Mouse (Mus musculus): Measurements from ENCODE around the gene Fcrlb.

Gene Fcrlb

GRCm38 (mm10) chr1:170907111-170907455 lies 5.7 kb downstream of the Fcrlb start:
- no peak for DNase-seq

DNA sequence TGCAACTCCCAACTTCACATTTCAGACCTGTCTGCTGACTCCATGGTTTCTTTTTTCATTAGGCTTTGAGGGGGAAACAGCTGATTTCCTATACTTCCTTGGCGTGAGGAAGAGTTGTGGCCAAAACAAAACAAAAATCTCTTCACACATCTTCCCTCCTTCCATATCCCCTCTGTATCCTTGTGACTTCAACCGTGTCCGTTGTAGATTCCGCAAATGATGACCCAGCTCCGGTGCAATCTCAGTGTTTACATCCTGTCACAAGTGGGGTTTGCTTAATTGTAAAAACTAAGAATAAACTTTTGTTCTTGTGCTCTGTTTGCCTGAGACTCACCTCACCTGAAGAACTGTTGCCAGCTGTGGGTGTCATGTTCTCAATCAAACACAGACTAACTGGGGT lies 9.3 kb downstream of the Fcrlb start:
- DNase-seq, result no peak

GRCm38 (mm10) chr1:170901536-170902238 lies 11.1 kb downstream of the Fcrlb start:
- DNase-seq, result peak; percentile 75 to 92

- peak in 1 of 2 experiments; percentile 65 for DNase-seq
Measured at GRCm38 (mm10) chr1:170900799-170901467, 11.8 kb downstream of the Fcrlb start.

DNA sequence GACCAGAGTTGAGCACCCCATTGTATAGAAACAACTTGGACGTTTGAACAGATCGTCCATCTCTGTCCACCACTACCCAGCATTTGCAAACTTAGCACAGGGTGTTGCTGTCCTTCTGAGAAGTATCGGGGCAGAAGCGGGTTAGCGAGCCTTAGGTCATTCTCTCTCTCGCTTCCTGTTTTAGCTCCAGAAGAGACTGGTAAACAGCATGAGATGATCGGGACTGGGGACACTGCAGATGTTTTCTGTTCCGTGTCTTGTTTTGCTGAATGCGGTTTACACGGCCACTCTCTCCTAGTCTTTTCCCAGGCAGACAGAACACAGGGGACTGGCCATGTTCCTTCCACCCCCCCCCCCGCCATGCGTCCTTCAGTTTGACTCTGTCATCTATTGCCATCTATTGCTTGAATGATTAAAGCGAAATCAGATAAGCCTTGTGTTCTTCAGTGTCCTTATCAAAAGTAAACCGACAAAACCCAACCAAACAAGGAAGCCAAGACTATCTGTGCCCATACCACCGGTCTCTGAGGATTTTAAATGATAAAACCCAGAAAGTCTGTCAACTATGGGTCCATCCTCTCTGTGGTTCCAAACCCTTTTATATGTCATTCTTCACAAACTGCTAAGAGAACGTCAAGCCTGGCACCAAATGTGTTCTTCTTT lies 14.2 kb downstream of the Fcrlb start:
- no peak for DNase-seq

GRCm38 (mm10) chr1:170896651-170897281 lies 16.0 kb downstream of the Fcrlb start:
- DNase-seq, result no peak

- DNase-seq, result no peak
Measured at GRCm38 (mm10) chr1:170894603-170895602, 17.8 kb downstream of the Fcrlb start.

DNA sequence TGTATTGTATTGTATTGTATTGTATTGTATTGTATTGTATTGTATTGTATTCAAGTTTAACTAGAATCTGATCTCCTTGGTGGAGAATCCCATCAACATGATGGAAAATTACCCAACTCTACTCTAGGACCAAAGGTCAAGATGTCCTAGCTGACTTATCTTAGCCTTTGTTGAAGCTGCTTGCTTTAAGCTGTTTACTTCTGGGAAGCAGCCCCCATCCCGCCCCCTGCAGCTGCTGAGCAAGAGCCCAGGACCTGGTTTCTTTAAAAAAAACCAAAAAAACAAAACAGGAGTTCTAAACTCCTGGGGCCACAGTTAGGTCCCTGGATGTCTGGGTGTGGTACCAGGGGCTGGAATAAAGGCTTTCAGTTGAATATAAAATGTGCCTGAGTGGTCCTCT lies 20.5 kb downstream of the Fcrlb start:
- DNase-seq, result no peak

DNA sequence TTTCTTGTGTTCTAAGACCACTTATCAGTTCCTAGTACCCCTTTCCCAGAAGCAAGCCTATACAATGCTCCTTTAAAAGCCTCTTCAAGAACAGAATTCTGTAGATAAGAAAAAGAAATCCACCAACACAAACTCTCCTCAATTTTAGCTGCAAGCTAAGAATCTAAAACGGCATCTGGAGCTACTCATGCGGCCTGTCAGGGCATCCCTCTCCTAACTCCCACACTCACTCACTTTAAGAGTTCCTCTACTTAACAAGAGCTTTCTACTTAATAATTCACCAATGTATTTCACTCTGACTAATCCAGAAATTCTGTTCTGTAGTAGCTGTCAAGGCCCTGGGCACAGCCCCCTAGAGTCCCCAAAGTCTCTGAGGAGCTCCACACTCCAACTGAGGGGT lies 21.1 kb downstream of the Fcrlb start:
- DNase-seq, result no peak

DNA sequence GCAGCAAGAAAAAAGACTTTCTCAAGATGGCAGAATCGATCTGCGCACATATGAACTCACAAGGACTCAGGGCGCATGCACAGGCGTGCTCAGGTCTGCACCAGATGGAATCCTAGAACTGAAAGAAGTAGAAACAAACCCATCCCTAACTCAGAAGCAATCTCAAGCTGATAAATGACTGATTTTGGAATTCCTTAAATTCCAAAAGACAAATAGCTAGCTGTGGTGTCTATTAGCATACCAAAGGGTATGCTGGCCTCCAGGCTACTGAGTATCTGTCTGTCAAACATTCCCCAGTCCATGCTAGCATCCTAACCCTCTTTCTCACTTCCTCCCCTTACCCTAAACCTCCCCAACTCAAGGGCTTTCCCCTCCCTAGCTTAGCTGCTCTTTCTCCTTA lies 23.4 kb downstream of the Fcrlb start:
- DNase-seq, result no peak

DNA sequence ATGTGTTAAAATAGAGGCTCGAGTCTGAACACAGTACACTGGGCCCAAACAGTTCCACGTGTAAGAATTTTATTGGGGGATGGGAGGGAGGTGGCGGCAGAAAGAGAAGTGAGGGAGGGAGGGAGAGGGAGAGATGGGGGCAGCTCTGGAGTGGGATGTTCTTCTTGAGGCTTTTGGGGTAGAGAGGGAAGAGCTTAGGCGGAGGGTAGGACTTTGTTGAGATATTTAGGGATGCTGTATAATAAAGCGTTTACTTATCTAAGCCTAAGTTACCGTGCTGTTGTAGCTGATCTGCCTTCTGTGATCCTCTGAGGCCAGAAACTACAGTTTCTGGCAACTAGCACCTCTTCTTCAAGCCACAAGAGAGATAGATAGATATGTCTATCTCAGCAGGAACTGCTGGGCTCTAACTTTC lies 26.7 kb downstream of the Fcrlb start:
- DNase-seq, result no peak

DNA sequence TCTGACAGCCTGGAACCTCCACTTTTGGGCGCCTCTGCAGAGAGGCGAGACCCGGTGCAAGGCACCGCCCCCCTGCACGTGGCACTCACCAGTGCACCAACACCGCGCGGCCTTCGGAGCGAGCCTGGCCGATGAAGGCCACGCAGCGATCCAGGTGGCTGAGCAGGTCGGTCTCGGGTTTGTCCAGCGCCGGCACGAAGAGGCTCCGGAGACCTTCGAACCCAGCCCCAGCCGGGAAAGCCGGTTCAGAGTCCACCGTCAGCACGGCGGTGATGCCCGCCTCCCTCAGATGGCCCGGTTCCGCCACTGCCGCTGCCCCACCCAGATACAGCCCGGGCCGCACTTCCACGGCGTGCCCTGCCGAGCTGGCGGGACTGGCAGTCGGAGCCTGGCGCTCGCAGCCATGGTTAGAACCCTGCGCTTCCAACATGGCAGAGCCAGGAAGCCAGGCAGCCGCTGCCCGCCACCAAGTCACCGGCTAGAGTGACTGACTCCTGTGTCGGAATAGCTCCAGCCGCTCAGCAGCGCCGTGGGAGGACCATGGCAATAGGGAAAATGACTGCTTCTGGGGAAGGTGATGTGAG lies 27.7 kb downstream of the Fcrlb start, which contains the start of the genes Gm26620 and Dusp12:
Gene Gm26620 (plus strand): TSS at position 88 of the 584 bp plus-strand sequence.
Gene Dusp12 (minus strand): TSS at position 563 of the 584 bp plus-strand sequence.
- DNase-seq, result peak; percentile 64 to 73

GRCm38 (mm10) chr1:170884390-170884789 lies 28.4 kb downstream of the Fcrlb start:
- no peak for DNase-seq

DNA sequence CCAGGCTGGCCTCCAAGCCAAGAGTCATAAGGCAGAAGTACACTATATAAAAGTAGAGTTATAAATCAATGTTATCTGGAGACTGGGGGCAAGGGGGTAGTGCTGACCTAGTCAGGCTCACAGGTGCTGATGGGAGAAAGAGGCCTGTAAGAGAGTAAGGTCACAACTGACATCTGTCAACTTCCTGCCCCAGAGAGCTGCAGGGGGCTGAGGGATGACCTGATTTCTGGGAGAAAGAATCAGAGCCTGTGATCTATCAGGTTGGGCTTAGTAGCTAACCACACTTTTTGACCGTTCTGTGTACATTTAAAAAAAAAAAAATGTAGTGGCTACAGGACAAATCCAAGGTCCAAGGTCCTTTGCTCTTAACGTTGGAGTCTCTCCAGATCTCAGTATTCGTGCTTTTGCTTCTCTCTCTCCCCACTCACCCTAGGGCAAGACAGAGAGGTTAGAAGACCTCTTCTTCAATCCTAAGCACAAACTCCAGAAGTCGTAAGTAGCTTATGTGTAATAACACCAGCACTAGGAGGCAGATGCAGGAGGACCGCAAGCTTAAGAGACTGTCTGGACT lies 29.7 kb downstream of the Fcrlb start:
- no peak for DNase-seq

DNA sequence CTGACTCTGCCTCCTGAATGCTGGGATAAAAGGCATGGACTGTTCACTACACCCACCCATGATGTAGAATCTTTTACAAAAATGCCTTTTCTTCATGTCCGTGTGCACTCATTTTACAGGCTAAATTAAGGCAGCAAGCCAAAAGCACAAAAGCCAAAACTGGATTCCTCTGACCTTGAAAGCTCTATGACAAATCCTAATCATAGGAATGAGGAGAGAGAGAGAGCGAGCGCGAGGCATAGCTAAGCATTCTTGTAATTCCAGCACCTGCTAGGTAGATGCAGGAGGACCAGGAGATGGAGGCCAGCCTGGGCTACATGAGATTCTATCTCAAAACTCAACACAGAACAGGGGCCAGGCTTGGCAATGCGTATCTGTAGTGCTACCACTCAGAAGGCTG lies 35.8 kb downstream of the Fcrlb start:
- no peak for DNase-seq

DNA sequence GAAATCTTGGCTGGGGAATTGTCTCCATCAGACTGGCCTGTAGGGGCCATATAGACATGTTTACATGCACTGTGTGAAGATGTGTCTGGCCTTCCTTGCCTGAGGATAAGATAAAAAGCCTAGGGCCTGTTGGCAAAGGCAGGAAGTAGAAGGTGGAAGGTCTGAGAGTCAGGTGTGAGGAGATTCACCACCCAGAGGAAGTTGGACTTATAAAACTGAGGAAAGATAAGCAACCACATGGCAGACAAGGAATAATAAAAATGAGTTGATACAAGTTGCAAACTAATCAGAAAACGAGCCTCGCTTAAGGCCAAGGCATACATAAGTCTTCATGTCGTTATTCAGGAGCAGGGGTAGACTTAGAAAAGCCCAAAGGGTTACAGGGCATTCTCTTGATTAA lies 37.1 kb downstream of the Fcrlb start:
- no peak for DNase-seq

GRCm38 (mm10) chr1:170871961-170872360 lies 40.8 kb downstream of the Fcrlb start:
- no peak for DNase-seq

GRCm38 (mm10) chr1:170871402-170871801 lies 41.3 kb downstream of the Fcrlb start:
- no peak for DNase-seq

- no peak for DNase-seq
Measured at GRCm38 (mm10) chr1:170868905-170869283, 43.8 kb downstream of the Fcrlb start.

- DNase-seq, result peak in 1 of 2 experiments; percentile 34
Measured at GRCm38 (mm10) chr1:170868107-170868904, 44.4 kb downstream of the Fcrlb start.
